Mouse (Mus musculus) stomach, adult 2 months (tissue): Measurements from ENCODE around the gene Gtf3c6. TPM values are rescaled to one million over a fixed set of nuclear protein-coding genes. Genes with fewer than 3 reads are reported as not detected.

Experiments
- polyA plus RNA-seq: library from polyadenylated mRNA; depleted of rRNA; stranded (reverse); fragments of >200 nt; gene quantifications from 2 replicates; pipeline ENCODE4 v1.2.3, GENCODE M21; 2012; rRNA removed

Gtf3c6 gene
- 1.2 and 1.3 TPM in 2 replicates for polyA plus RNA-seq

DNA sequence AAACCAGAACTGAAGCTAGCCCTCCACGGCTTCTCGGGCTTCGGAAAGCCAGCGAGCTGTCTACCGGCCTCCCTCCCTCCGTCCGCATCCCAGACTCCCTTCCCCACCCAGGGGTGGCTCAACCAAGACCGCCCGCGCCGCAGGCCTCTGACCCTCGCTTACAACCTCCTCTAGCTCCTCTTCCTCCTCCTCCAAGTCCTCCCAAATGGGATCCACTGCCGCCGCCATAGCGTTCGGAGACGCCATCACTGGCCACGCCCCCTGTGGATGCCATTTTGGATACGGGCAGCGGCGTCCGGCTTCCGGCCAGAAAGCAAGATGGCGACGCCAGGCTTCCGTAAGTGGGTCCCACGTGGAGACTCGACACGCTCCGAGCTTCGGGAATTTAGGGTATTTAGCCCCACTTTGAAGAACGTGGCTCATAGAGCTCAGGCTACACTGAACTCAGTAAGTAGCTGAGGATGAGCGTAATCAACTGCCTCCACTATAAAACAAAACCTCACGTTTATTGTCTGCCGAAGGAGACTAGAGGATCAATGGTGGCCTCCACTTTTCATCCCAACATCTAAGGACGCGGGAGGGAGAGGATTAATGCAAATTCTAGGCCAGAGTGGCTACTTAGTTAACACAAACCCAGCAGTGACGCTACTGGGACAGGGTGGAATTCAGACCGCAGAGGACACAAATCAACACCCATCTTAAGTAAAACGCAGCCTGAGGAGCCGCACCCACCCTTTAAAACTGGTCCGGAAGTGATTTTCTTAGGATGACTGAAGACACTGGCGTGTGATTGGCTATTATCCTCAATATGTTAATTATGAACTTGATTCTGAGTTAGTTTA, at the start of gene Gtf3c6:
Gtf3c6 (minus strand) TSS at position 695 of the 842 bp plus-strand sequence.

DNA sequence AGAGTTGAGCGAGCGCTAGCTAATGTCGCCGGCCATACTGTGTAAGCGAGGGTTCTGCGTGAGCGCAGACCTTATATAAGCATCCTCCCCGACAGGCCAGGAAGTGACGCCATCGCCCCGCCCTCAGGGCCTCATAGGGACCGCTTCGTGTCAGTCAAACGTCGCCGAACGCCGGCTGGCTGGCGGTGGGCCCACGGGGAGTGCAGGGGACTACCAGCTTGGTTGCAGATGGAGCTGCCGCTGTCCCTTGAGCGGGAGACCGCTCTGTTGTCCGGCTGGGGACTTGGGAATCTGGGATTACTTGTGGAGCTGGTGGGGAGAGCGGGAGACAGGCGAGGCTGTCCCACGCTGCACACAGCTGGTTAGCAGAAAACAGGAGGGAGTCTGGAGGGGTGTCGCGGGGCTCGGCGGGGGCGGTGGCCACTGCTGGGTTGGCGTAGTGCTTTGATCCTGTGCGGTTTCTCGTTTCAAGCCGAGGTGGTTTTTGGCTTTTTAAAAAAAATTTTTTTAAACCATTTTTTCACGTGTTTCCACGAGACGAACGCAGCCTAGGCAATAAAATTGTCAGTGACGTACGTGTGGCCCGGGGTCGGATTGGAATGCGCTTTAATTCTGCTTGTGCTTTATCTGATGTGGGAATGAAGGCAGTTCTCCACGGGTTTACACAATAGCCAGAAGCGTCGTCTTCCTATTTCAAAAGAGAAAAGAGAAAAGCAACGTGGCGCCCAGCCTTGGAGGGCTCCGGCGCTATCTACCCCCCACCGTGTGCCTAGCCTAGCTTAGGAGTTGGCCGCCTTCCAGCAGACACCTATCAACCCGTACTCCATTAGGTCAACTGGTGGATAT, 44.5 kb upstream of the Gtf3c6 start, which contains the start of gene Amd1:
Amd1 (minus strand) TSS at position 47 of the 846 bp plus-strand sequence.

GRCm38 (mm10) chr10:40246374-40247165, 11.3 kb downstream of the Gtf3c6 start, which contains the start of gene Rpf2:
Gene Rpf2, minus strand, starts transcription at chr10:40247036.

Other genes with a start within 250 kb of the Gtf3c6 start
- 0.11 and 0.16 TPM in 2 replicates for gene Mfsd4b1, start 232.8 kb downstream of the Gtf3c6 start, polyA plus RNA-seq
- gene Slc16a10, start 115.8 kb downstream of the Gtf3c6 start, polyA plus RNA-seq, result 2.3 and 3.2 TPM in 2 replicates
- gene Rpf2, start 11.1 kb downstream of the Gtf3c6 start, polyA plus RNA-seq, result 0.16 and 0.17 TPM in 2 replicates
- gene Amd1, start 44.1 kb upstream of the Gtf3c6 start, polyA plus RNA-seq, result 1.4 and 1.7 TPM in 2 replicates
- gene Cdk19, start 81.5 kb upstream of the Gtf3c6 start, polyA plus RNA-seq, result 2.5 and 3.5 TPM in 2 replicates